Mouse (Mus musculus) ES-Bruce4 (cell line): Measurements from ENCODE around the gene Trp53i13. TPM values are rescaled to one million over a fixed set of nuclear protein-coding genes. Genes with fewer than 3 reads are reported as not detected.

Experiments used
- H3K27ac ChIP-seq: 2 replicates; pipeline ENCODE4 v1.5.1; 2012; ENCODE audit warnings: low read length, inconsistent platforms; ENCODE audit not compliant: insufficient read depth
- H3K27me3 ChIP-seq: 2 replicates; pipeline ENCODE4 v1.6.1; 2012; ENCODE audit warnings: mild to moderate bottlenecking, low read length, inconsistent platforms; ENCODE audit not compliant: control insufficient read depth, poor library complexity, insufficient read depth, severe bottlenecking
- H3K36me3 ChIP-seq: 2 replicates; pipeline ENCODE4 v1.6.1; 2012; ENCODE audit warnings: inconsistent platforms, mild to moderate bottlenecking, low read length, moderate library complexity; ENCODE audit not compliant: control insufficient read depth, poor library complexity, insufficient read depth, severe bottlenecking
- H3K4me1 ChIP-seq: one replicate; pipeline ENCODE4 v1.8.1; 2011; ENCODE audit warnings: low read length; ENCODE audit not compliant: control insufficient read depth, insufficient read depth
- H3K4me3 ChIP-seq: 2 replicates; pipeline ENCODE4 v1.5.1; 2011; ENCODE audit warnings: low read depth, mild to moderate bottlenecking, low read length
- H3K9ac ChIP-seq: 2 replicates; pipeline ENCODE4 v1.6.1; 2012; ENCODE audit warnings: low read depth, mild to moderate bottlenecking, inconsistent platforms; ENCODE audit not compliant: poor library complexity, severe bottlenecking
- H3K9me3 ChIP-seq: replicated peaks from 2 replicates; pipeline ENCODE4 v1.6.1; 2012; ENCODE audit warnings: mild to moderate bottlenecking, low read length, inconsistent platforms; ENCODE audit not compliant: control insufficient read depth, poor library complexity, insufficient read depth, severe bottlenecking
- CTCF ChIP-seq: IDR thresholded peaks from one replicate; pipeline ENCODE4 v1.8.1; 2011; ENCODE audit warnings: low read depth, low read length
- EP300 ChIP-seq: IDR thresholded peaks from 2 replicates; pipeline ENCODE4 v1.6.1; 2011; ENCODE audit warnings: low read depth, low read length; ENCODE audit not compliant: insufficient read depth
- POLR2A ChIP-seq: IDR thresholded peaks from one replicate; pipeline ENCODE4 v1.8.1; 2011; ENCODE audit warnings: low read length; ENCODE audit not compliant: insufficient read depth
- polyA plus RNA-seq: library from polyadenylated mRNA; stranded (reverse); fragments of >200 nt; gene quantifications from 2 replicates; pipeline ENCODE4 v1.2.4, GENCODE M21; 2011; ENCODE audit warnings: low read depth; ENCODE audit not compliant: missing spikeins, insufficient read depth, insufficient read length

Trp53i13 gene
- polyA plus RNA-seq, 1 experiment: 8.2 TPM

DNA sequence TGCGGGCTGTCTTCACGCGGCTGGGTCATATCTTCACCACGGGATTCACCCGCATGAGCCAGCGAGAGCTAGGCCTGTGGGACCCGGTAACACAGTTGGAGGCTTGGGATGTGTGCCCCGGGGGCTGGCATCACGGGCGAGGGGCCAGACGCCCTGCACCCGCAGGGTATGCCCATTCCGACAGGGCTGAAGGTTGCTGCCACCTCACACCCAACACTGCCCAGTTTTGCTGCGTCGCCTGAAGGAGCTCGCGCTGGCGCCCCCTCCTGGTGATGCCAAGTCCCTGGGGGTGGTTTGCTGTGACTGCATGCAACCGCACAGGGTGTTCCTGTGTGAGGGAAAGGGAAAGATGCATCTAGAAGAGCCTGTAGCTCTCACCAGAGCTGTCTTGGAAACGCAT, 48.0 kb downstream of the Trp53i13 start:
- peak; percentile 88 for TF ChIP-seq CTCF
- no peak for TF ChIP-seq EP300
- H3K27me3 ChIP-seq: 0 out of 2 replicates have a peak, but pooled peaks cover 3% of the 10 kb centered on the region
- H3K9me3 ChIP-seq: no peaks in the 10 kb centered on the region
- no peak overlapping the region for H3K27ac ChIP-seq
- no peaks in the 10 kb centered on the region for H3K4me1 ChIP-seq
- peak overlapping the region; percentile 24 for H3K9ac ChIP-seq
- no peaks in the 10 kb centered on the region for H3K36me3 ChIP-seq
- peak overlapping the region; percentile 32 for H3K4me3 ChIP-seq

DNA sequence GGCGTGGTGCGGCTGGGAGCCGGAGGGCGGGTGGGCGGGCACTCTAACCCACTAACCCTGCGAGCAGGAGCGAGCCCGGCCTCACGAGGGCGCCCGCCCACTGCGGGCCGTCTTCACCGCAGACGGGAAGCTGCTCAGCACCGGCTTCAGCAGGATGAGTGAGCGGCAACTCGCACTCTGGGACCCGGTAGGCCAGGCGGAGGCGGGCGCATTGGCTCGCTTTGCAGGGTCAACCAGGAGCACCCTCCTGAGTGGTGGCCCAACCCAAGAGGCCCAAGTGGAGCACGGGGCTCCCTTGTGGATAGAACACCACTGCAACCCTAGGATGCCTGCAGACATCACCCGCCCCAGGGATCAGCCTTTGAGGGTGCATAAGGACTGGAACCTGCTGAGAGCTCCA, 48.6 kb downstream of the Trp53i13 start:
- Histone ChIP-seq H3K27ac (no peak overlapping the region), H3K9ac (peak overlapping the region; percentile 24), H3K4me3 (peak overlapping the region; percentile 32)

GRCm38 (mm10) chr11:77466544-77466943, 49.2 kb downstream of the Trp53i13 start:
- Histone ChIP-seq H3K4me3 (peak overlapping the region; percentile 39; the same call in 1 of the 2 replicates), H3K27me3 (peaks cover 10% of the 10 kb centered on the region), H3K4me1 (no peaks in the 10 kb centered on the region), H3K9ac (peak overlapping the region; percentile 24), H3K36me3 (no peaks in the 10 kb centered on the region), H3K9me3 (no peaks in the 10 kb centered on the region), H3K27ac (no peak overlapping the region)
- no peak for TF ChIP-seq CTCF
- no peak for TF ChIP-seq EP300
- no peak for TF ChIP-seq POLR2A

More for the DNA sequence above, 48.6 kb downstream of the Trp53i13 start:
- TF ChIP-seq CTCF (peak; percentile 53), POLR2A (no peak)
- no peaks in the 10 kb centered on the region for H3K9me3 ChIP-seq
- no peaks in the 10 kb centered on the region for H3K36me3 ChIP-seq
- no peaks in the 10 kb centered on the region for H3K4me1 ChIP-seq
- peaks cover 5% of the 10 kb centered on the region; the same call in 1 of the 2 replicates for H3K27me3 ChIP-seq

DNA sequence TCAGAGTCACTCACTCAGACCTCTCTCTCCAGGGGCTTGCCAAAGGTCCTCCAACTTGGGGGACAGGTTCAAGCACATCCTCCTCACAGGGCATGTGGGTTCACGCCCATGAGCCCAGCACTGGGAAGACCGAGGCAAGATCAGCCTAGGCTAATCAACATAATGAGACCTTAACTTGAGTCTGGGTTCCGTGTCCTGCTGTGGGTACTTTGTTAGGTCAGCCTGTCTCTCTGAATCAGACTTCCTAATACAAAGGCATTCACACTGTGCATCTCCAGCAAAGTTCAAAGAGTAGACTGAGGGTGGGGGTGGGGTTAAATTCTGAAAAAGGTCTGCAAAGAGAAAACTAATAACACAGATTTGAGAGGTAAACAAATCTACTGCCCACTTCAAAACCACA, 50.7 kb downstream of the Trp53i13 start:
- Histone ChIP-seq H3K27me3 (peaks cover 10% of the 10 kb centered on the region), H3K36me3 (no peaks in the 10 kb centered on the region), H3K4me3 (no peak overlapping the region), H3K9ac (no peak overlapping the region), H3K27ac (no peak overlapping the region), H3K9me3 (no peaks in the 10 kb centered on the region), H3K4me1 (no peaks in the 10 kb centered on the region)
- TF ChIP-seq EP300 (no peak), POLR2A (no peak), CTCF (no peak)

GRCm38 (mm10) chr11:77464684-77465083, 51.1 kb downstream of the Trp53i13 start:
- Histone ChIP-seq H3K4me3 (no peak overlapping the region), H3K27ac (no peak overlapping the region), H3K9ac (no peak overlapping the region), H3K36me3 (no peaks in the 10 kb centered on the region), H3K9me3 (no peaks in the 10 kb centered on the region), H3K27me3 (peaks cover 10% of the 10 kb centered on the region), H3K4me1 (no peaks in the 10 kb centered on the region)
- TF ChIP-seq CTCF (no peak), POLR2A (no peak), EP300 (no peak)

DNA sequence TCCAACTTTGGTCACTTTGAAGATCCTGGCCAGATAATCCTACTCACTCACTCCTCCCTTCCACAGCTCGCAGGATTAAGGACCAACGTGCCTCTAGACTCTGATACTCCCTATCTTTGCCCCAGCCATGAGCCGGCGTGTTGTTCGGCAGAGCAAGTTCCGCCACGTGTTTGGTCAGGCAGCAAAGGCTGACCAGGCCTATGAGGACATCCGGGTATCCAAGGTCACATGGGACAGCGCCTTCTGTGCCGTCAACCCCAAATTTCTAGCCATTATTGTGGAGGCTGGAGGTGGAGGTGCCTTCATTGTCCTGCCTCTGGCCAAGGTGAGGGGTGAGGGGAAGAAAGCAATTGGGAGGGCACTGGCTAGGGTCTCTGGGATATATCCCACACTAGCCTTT, 52.0 kb downstream of the Trp53i13 start:
- Histone ChIP-seq H3K4me3 (no peak overlapping the region), H3K4me1 (no peaks in the 10 kb centered on the region), H3K9me3 (no peaks in the 10 kb centered on the region), H3K27ac (no peak overlapping the region), H3K36me3 (no peaks in the 10 kb centered on the region), H3K9ac (no peak overlapping the region), H3K27me3 (peaks cover 10% of the 10 kb centered on the region)
- TF ChIP-seq POLR2A (no peak), CTCF (no peak), EP300 (no peak)

GRCm38 (mm10) chr11:77463101-77463445, 52.7 kb downstream of the Trp53i13 start:
- Histone ChIP-seq H3K4me1 (no peaks in the 10 kb centered on the region), H3K36me3 (no peaks in the 10 kb centered on the region), H3K9ac (peak overlapping the region; percentile 19; the same call in 1 of the 2 replicates), H3K27me3 (peaks cover 10% of the 10 kb centered on the region), H3K4me3 (peak overlapping the region; percentile 75), H3K27ac (no peak overlapping the region), H3K9me3 (no peaks in the 10 kb centered on the region)
- no peak for TF ChIP-seq POLR2A
- no peak for TF ChIP-seq EP300
